Mouse (Mus musculus) midbrain, embryonic 13.5 days (tissue): Measurements from ENCODE around the gene Gm11116. TPM values are rescaled to one million over a fixed set of nuclear protein-coding genes. Genes with fewer than 3 reads are reported as not detected.
"Not testable (repeated sequence)": the region's sequence is repeated elsewhere in the genome, so short reads cannot be mapped to it uniquely, and the experiment has no call there.

Source experiments
- ATAC-seq: fragments of 200-750 bp; cut with Nextera tagmentation; 2 replicates; pipeline ENCODE4 v1.8.0; 2017; ENCODE audit warnings: mild to moderate bottlenecking, moderate TSS enrichment, moderate library complexity
- H3K27ac ChIP-seq: fragments of 300-500 bp; sonication (generic); 2 replicates; pipeline ENCODE4 v1.5.1; 2015; ENCODE audit warnings: inconsistent platforms, mild to moderate bottlenecking, moderate library complexity
- H3K27me3 ChIP-seq: fragments of 300-500 bp; sonication (generic); 2 replicates; pipeline ENCODE4 v1.6.1; 2015; ENCODE audit warnings: mild to moderate bottlenecking, inconsistent platforms
- H3K36me3 ChIP-seq: fragments of 300-500 bp; sonication (generic); 2 replicates; pipeline ENCODE4 v1.6.1; 2015; ENCODE audit warnings: mild to moderate bottlenecking, inconsistent platforms
- H3K4me1 ChIP-seq: fragments of 300-500 bp; sonication (generic); replicated peaks from 2 replicates; pipeline ENCODE4 v1.6.1; 2015; ENCODE audit warnings: inconsistent platforms
- H3K4me2 ChIP-seq: fragments of 300-500 bp; sonication (generic); replicated peaks from 2 replicates; pipeline ENCODE4 v1.6.1; 2015; ENCODE audit warnings: moderate library complexity, mild to moderate bottlenecking, inconsistent platforms
- H3K4me3 ChIP-seq: fragments of 300-500 bp; sonication (generic); replicated peaks from 2 replicates; pipeline ENCODE4 v1.5.1; 2015; ENCODE audit warnings: mild to moderate bottlenecking, inconsistent platforms
- H3K9ac ChIP-seq: fragments of 300-500 bp; sonication (generic); replicated peaks from 2 replicates; pipeline ENCODE4 v1.6.1; 2015; ENCODE audit warnings: mild to moderate bottlenecking, inconsistent platforms
- H3K9me3 ChIP-seq: fragments of 300-500 bp; sonication (generic); 2 replicates; pipeline ENCODE4 v1.6.1; 2016; ENCODE audit warnings: mild to moderate bottlenecking, inconsistent platforms
- whole genome bisulfite sequencing: fragments of 180-500 bp; shearing (Covaris S2); methylation state at CpG from one replicate; pipeline ENCODE4 v1.1.7; 2015; 5-methylcytosine and 5-hydroxymethylcytosine counted together
- polyA plus RNA-seq: library from polyadenylated mRNA; unstranded; fragments of >200 nt; fragmentation: Nextera tagmentation; extraction: Ambion mirVana; gene quantifications from 2 replicates; pipeline ENCODE4 v1.2.1, GENCODE M21; 2015

The Gm11116 gene
- not detected in 2 replicates for polyA plus RNA-seq

DNA sequence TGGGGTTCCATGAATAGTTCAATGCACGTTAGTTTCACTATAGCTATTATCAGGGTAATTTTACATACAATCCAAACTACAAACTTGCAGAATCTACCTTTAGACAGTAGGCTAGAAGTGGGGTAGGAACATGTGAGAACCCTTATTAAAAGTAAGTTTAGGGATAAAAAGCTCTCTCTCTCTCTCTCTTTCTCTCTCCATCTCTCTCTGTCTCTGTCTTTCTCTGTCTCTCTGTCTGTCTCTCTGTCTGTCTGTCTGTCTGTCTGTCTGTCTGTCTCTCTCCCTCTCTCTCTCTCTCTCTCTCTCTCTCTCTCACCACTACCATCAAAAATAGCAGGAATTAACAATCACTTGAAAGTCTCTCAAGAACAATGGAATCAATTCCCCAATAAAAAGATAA lies at the start of gene Gm11116:
TSS of gene Gm11116 (minus strand) at position 101 of the 400 bp plus-strand sequence.
- Histone ChIP-seq H3K4me2 (no peak within 1 kb of the TSS), H3K36me3 (no peaks in the 10 kb centered on the region), H3K27me3 (no peaks in the 10 kb centered on the region), H3K9ac (no peak within 1 kb of the TSS), H3K9me3 (no peaks in the 10 kb centered on the region), H3K4me1 (no peaks in the 10 kb centered on the region), H3K4me3 (no peak within 1 kb of the TSS), H3K27ac (no peak within 1 kb of the TSS)
- no peak for ATAC-seq
- WGBS, result 78% methylated on average over 1 of the region's 1 CpGs

DNA sequence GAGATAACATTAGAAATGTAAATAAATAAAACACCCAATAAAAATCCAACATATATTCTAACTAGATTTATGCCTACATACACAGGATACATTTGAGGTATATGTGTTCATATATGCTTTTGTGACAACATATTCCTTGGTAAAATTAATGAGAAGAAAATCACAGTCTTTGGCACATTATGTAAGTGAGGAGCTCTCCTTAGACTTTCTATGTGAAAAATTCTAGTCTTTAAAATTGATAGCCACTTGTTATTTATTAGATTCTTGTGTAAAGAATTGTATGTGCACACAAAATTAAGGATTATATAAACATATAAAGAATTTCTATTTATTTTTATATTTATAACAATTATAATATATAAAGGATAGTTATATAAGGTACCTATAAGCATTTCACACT lies 42.7 kb upstream of the Gm11116 start, which contains the start of gene Gm11115:
TSS of gene Gm11115 (minus strand) at position 101 of the 400 bp plus-strand sequence.
- no peaks in the 10 kb centered on the region for H3K4me1 ChIP-seq
- H3K4me2 ChIP-seq, result no peak within 1 kb of the TSS
- H3K36me3 ChIP-seq, result no peaks in the 10 kb centered on the region
- H3K9me3 ChIP-seq, result no peaks in the 10 kb centered on the region
- H3K27ac ChIP-seq, result no peak within 1 kb of the TSS
- H3K9ac ChIP-seq, result no peak within 1 kb of the TSS
- no peak within 1 kb of the TSS for H3K4me3 ChIP-seq
- H3K27me3 ChIP-seq, result no peaks in the 10 kb centered on the region
- ATAC-seq, result no peak

- ATAC-seq, H3K4me1 ChIP-seq, H3K9ac ChIP-seq, H3K9me3 ChIP-seq, H3K27ac ChIP-seq, H3K36me3 ChIP-seq, H3K27me3 ChIP-seq, H3K4me2 ChIP-seq, H3K4me3 ChIP-seq: not testable (repeated sequence)
These were observed 25.1 kb downstream of the Gm11116 start, which contains the start of gene Smr2 for GRCm38 (mm10) chr5:88086256-88086655. Gene Smr2 (plus strand): TSS chr5:88086556.

Other genes with a start within 250 kb of the Gm11116 start
- gene Odam, start 226.5 kb downstream of the Gm11116 start, polyA plus RNA-seq, result not detected in 2 replicates
- gene Csn3, start 186.0 kb downstream of the Gm11116 start, polyA plus RNA-seq, result not detected in 2 replicates
- not detected in 2 replicates for gene 2310003L06Rik, start 142.1 kb downstream of the Gm11116 start, polyA plus RNA-seq
- not detected in 2 replicates for gene Gm28434, start 142.0 kb downstream of the Gm11116 start, polyA plus RNA-seq
- gene Cabs1, start 132.1 kb downstream of the Gm11116 start, polyA plus RNA-seq, result not detected in 2 replicates
- not detected in 2 replicates for gene Smr3a, start 109.0 kb downstream of the Gm11116 start, polyA plus RNA-seq
- not detected in 2 replicates for gene Smr2, start 25.0 kb downstream of the Gm11116 start, polyA plus RNA-seq
- not detected in 2 replicates for gene Gm11115, start 42.6 kb upstream of the Gm11116 start, polyA plus RNA-seq
- gene Gm7714, start 157.4 kb upstream of the Gm11116 start, polyA plus RNA-seq, result not detected in 2 replicates
- not detected in 2 replicates for gene Prol1, start 205.8 kb upstream of the Gm11116 start, polyA plus RNA-seq